Mouse (Mus musculus) megakaryocyte, embryonic 14.5 days (primary cell): ENCODE data around the gene Synj2.

Experiments
- FLI1 ChIP-seq: IDR thresholded peaks from 2 replicates; pipeline ENCODE4 v1.6.1; 2012; ENCODE audit warnings: low read length, inconsistent platforms, mixed read lengths
- GATA1 ChIP-seq: IDR thresholded peaks from 3 replicates; pipeline ENCODE4 v1.6.1; 2012; ENCODE audit warnings: mixed read lengths, low read length, inconsistent platforms, borderline replicate concordance

GRCm38 (mm10) chr17:5968562-5968961, 27.5 kb downstream of the Synj2 start:
- TF ChIP-seq GATA1 = no peak
- no peak for TF ChIP-seq FLI1
